5 mouse cellular contexts compared by ENCODE assay signal in genomic region chr11:73007113-73007512, GRCm38 (mm10).
"Had no signal": no experiment of that assay in that cellular context is flagged by ENCODE, and none has a peak within 500 bp of the region (broad histone marks: within the 10 kb centered on the region; RNA-seq: fewer than 3 reads in every experiment).

No protein-coding gene starts in this region.

- H3K4me3 ChIP-seq: layer of hippocampus, adult 2 months; limb, embryonic 10.5 days; liver, embryonic 15.5 days; midbrain, embryonic 15.5 days had no signal

- H3K36me3 ChIP-seq: limb, embryonic 10.5 days; liver, embryonic 15.5 days; midbrain, embryonic 15.5 days had no signal

- H3K27me3 ChIP-seq: midbrain, embryonic 15.5 days had no signal

- H3K27ac ChIP-seq: kidney, postnatal 0 days; layer of hippocampus, adult 2 months; limb, embryonic 10.5 days; liver, embryonic 15.5 days; midbrain, embryonic 15.5 days had no signal

- H3K4me1 ChIP-seq: limb, embryonic 10.5 days; liver, embryonic 15.5 days; midbrain, embryonic 15.5 days had no signal
